Mouse (Mus musculus): ENCODE measurements around the gene Decr2.
"Not testable (repeated sequence)": the region's sequence is repeated elsewhere in the genome, so short reads cannot be mapped to it uniquely, and the experiment has no call there.

Gene Decr2

GRCm38 (mm10) chr17:26064916-26065315, 25.2 kb downstream of the Decr2 start:
- no peak for DNase-seq (ENCODE audit: extremely low read depth, low read depth, low spot score)

GRCm38 (mm10) chr17:26057787-26058567, 32.2 kb downstream of the Decr2 start:
- no peak for DNase-seq (ENCODE audit: extremely low read depth, low read depth, low spot score)

- no peak for DNase-seq (ENCODE audit: extremely low read depth, low read depth, low spot score)
Measured at GRCm38 (mm10) chr17:26057278-26057677, 32.9 kb downstream of the Decr2 start.

- no peak for DNase-seq (ENCODE audit: extremely low read depth, low read depth, low spot score)
Measured at GRCm38 (mm10) chr17:26055164-26055563, 35.0 kb downstream of the Decr2 start.

- DNase-seq (ENCODE audit: extremely low read depth, low read depth, low spot score): no peak
Measured at GRCm38 (mm10) chr17:26054133-26054845, 35.8 kb downstream of the Decr2 start.

GRCm38 (mm10) chr17:26052706-26053105, 37.4 kb downstream of the Decr2 start:
- no peak for DNase-seq (ENCODE audit: extremely low read depth, low read depth, low spot score)

GRCm38 (mm10) chr17:26052074-26052473, 38.1 kb downstream of the Decr2 start:
- DNase-seq (ENCODE audit: extremely low read depth, low read depth, low spot score): no peak

GRCm38 (mm10) chr17:26048118-26048517, 42.0 kb downstream of the Decr2 start:
- no peak for DNase-seq (ENCODE audit: extremely low read depth, low read depth, low spot score)

- no peak for DNase-seq (ENCODE audit: extremely low read depth, low read depth, low spot score)
Measured at GRCm38 (mm10) chr17:26046253-26046997, 43.7 kb downstream of the Decr2 start.

GRCm38 (mm10) chr17:26045285-26045684, 44.9 kb downstream of the Decr2 start:
- DNase-seq (ENCODE audit: extremely low read depth, low read depth, low spot score): no peak

GRCm38 (mm10) chr17:26043249-26043636, 46.9 kb downstream of the Decr2 start:
- DNase-seq (ENCODE audit: extremely low read depth, low read depth, low spot score): no peak

GRCm38 (mm10) chr17:26042599-26043248, 47.4 kb downstream of the Decr2 start:
- DNase-seq (ENCODE audit: extremely low read depth, low read depth, low spot score): no peak

GRCm38 (mm10) chr17:26041111-26041802, 48.9 kb downstream of the Decr2 start:
- no peak for DNase-seq (ENCODE audit: extremely low read depth, low read depth, low spot score)

GRCm38 (mm10) chr17:26040711-26041110, 49.4 kb downstream of the Decr2 start:
- not testable (repeated sequence) for DNase-seq (ENCODE audit: extremely low read depth, low read depth, low spot score)

- DNase-seq (ENCODE audit: extremely low read depth, low read depth, low spot score): no peak
Measured at GRCm38 (mm10) chr17:26032037-26032436, 58.1 kb downstream of the Decr2 start.

GRCm38 (mm10) chr17:26031583-26031982, 58.6 kb downstream of the Decr2 start:
- DNase-seq (ENCODE audit: extremely low read depth, low read depth, low spot score): no peak
